Mouse (Mus musculus): ENCODE results near the gene Taar7f.

- no peak for TF ChIP-seq E2F4 (IDR thresholded peaks at IDR 0.05; ENCODE audit: insufficient read depth)
- TF ChIP-seq MYOG (IDR thresholded peaks at IDR 0.05; ENCODE audit: control insufficient read depth in 1 of 3, insufficient read depth in 1 of 3, insufficient read length in 2 of 3, low read depth in 2 of 3) = no peak
Measured at GRCm38 (mm10) chr10:24085936-24086335, 36.6 kb downstream of the Taar7f start.

Data from myocyte (in vitro differentiated cells).